Mouse (Mus musculus) frontal cortex, postnatal 36 days (tissue): ENCODE measurements at regions not wholly inside any gene's neighbourhood (a gene's known extent, or its start where the extent isn't known, plus 50 kb on each side); places are given as distances from the start of the nearest gene placed in this dataset.

ENCODE experiments used
- DNase-seq, 2 experiments: peaks; one replicate each; pipeline ENCODE4 v3.0.0; 2022; ENCODE audit warnings: low spot score in 2 of 2

- peak; percentile 7 to 37 for DNase-seq
These were observed 694.1 kb upstream of the Gm21833 start for GRCm38 (mm10) chr16:82133955-82134665.

GRCm38 (mm10) chr16:82135255-82135654, 692.9 kb upstream of the Gm21833 start:
- peak in 1 of 2 experiments; percentile 11 for DNase-seq

- DNase-seq, result no peak
These were observed 645.4 kb upstream of the Gm21833 start for GRCm38 (mm10) chr16:82182797-82183196.

GRCm38 (mm10) chr16:82232916-82233315, 595.3 kb upstream of the Gm21833 start:
- DNase-seq, result no peak

- DNase-seq, result no peak
These were observed 584.3 kb upstream of the Gm21833 start for GRCm38 (mm10) chr16:82243851-82244250.
